Mouse (Mus musculus) frontal cortex, postnatal 25 days (tissue): ENCODE data around the gene Zfp981.
"Not testable (repeated sequence)": the region's sequence is repeated elsewhere in the genome, so short reads cannot be mapped to it uniquely, and the experiment has no call there.

Experiments
- DNase-seq, 2 experiments: peaks; one replicate each; pipeline ENCODE4 v3.0.0; 2022; ENCODE audit warnings: low spot score in 2 of 2

Zfp981 gene

DNA sequence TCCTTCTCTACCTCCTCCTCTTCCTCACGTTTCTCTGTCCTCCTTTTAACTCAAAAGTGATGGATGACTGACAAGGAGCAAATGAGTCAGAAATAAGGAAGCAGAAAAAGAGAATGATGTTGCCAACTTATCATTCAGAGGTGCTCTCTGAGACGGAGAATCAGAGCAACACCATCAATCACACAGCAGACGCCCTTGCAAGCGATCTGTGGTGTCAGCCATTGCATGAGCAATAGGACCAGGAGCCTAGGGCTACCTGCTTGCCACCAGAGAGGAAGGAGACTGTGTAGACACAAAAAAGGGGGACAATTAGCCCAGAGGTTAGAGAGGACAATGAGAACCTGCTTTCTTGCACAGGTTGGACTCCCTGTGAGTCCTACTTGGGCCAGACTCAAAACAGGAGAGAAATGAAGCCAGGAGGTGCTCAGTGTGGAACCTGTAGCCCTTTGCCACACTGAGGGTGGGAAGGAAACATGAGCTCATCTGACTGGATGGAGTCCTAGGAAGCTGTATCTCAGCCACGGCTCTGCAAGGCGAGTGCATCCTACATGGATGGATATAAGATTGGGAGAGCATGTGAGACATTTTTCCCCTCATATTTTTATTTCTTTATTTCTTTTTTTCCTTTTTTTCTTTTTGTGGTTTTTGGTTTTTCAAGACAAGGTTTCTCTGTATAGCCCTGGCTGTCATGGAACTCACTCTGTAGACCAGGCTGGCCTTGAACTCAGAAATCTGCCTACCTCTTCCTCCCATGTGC is 16.5 kb upstream of the Zfp981 start:
- DNase-seq, result not testable (repeated sequence)

DNA sequence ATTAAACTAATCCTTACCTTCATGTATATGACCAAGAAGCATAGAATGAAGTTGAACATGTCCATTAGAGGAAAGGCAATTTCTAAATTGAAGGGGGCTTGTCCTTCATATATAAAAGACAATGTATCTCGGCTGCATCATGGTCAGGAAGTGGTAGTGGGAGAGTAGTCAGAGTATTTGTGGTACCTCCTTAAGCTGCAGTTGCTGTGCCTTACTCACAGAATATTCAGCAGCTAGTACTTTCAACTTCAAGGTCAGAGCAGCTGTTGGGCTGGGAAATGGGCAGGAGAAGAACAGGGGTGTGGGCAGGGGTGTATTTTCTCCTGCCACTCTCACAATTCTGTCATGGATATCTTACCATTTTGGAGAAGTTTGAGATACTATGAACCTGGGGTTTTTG is 15.1 kb upstream of the Zfp981 start:
- DNase-seq, result not testable (repeated sequence)

DNA sequence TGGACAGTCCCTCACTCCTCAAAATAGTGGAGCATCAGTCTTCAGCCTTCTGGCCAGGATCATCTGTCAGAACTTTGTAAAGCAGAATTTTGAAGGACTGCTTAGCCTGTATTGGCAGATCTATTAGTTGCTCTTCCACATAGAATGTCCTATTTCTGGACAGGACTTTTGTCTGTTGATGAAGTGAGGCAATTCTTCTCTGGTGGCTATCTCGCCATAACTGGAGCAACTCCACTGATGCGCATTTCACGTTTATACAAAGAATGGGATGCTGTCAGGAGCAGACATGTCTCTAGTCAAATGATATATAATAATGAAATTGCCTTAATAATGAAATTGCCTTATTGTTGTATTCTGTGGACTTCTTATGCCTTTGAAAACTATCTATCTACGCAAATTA is 12.6 kb upstream of the Zfp981 start:
- DNase-seq, result not testable (repeated sequence)

DNA sequence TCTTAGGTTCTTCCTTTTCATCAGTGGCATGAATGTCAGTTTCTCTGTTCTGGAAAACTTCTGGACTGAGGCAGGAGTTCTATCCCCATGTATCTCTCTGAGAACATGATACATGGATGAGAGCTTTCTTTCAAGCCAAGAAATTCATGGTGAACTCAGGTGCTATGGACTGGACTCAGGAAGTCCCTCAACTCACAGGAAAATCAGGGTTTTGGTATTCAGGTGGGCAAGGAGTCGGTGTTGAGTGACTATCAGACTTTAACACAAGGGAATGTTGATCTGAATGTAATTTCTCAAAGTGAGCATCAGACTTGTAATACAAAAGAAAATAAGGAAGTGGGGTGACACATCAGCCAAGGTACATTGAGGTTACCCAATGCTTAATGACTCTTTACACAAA is 9.8 kb upstream of the Zfp981 start:
- DNase-seq, result not testable (repeated sequence)

DNA sequence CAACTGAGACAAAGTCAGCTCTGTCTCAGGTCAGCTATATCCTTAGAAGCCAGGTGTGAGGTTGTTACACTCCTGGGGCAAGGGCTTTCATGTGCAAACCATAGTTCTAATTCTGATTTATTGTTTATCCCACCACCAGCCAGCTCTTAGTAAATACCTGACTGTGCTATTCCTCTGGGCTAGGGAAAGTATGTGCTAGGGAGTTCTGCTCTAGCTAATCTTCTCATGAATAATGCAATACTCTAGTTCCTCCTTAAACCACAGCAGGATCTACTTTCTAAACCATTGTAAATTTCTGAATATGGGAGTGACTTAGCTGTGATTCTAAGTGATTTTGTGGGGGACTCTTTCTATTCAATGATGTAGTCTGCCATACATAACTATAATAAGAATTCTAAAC is 9.4 kb upstream of the Zfp981 start:
- no peak for DNase-seq

DNA sequence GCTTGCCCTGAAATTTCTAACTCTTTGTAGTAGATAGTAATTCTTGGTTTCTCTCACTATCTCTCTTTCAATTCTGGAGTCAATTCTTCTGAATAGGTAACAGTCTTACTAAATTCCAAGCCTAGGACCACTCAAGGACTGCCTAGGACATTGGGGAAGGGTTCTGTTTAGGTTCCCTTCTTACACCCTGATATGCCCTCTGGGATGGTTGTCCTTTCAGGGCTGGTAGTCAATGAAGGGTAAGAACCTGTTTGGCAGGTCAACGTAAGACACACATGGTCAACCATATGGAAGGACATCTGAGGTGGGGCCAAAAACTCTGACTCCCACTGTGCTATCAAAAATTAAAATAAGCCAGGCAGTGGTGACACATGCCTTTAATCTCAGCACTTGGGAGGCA is 9.0 kb upstream of the Zfp981 start:
- DNase-seq, result no peak

DNA sequence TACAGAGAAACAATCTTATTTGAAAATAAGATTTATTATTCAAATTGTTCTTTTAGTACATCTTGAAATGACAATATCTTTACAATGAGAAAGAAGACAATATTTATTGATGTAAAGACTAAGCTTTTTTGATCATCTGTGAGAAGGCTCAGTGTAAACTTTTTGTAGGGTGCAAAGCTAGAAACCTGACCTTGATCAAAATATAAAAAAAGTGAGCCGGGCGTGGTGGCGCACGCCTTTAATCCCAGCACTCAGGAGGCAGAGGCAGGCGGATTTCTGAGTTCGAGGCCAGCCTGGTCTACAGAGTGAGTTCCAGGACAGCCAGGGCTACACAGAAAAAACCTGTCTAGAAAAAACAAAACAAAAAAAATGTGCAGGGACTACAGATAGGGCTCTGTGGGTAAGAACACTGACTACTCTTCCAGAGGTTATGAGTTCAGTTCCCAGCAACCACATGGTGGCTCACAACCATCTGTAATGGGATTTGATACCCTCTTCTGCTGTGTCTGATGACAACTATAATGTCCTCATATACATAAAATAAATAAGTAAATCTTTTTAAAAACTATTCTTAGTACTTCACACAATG is 8.4 kb upstream of the Zfp981 start:
- DNase-seq, result not testable (repeated sequence)

DNA sequence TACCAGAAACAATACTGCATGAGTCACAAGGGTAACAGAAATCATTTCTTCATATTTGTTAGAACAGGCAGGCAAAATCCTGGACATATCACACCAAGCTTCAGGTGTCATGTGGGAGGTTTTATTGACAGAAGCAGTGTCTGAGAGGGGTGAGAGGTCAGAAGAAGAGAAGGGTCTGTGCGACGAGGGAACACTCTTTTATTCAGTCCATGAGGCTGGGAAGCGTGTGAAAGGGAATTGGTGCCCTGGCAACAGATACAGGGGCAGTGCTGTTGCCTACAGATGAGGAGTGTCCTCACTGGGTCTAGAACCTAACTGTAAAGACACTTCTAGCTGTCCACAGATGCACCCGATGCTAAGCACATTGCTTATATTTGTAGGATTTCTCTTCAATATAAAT is 6.8 kb upstream of the Zfp981 start:
- DNase-seq, result no peak

DNA sequence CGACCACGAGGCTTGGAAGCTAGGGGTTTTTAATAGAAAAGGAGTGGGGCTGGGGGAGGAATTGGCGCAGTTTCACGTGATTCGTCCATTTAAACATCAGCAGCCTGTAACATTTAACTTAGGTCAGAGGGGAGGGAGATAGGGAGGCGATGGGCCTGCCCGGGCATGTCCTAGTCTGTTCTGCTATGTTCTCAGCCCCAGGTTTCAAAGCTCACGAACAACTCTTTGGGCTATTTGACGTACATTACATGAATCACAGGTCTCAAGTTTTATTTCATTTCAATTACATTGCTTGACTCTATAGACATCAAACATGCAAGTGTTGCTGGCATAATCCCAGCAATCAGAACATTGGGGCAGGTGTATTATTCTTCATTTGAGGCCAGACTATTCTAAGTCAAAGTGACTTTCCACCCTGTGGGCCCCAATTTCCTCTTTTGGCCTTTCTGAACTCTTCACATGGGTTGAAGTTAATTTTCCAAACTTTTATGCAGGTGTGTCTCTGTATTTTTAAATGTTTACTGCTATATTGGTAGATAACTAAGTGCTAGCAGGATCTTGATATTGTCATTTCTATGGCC is 4.0 kb upstream of the Zfp981 start:
- not testable (repeated sequence) for DNase-seq

DNA sequence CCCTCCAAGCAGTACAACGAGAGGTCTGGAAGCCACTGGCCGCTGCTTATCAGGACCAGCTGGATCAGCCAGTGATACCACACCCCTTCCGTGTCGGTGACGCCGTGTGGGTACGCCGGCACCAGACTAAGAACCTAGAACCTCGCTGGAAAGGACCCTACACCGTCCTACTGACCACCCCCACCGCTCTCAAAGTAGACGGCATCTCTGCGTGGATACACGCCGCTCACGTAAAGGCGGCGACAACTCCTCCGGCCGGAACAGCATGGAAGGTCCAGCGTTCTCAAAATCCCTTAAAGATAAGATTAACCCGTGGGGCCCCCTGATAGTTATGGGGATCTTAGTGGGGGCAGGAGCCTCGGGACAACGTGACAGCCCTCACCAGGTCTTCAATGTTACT is 7.2 kb downstream of the Zfp981 start:
- not testable (repeated sequence) for DNase-seq

DNA sequence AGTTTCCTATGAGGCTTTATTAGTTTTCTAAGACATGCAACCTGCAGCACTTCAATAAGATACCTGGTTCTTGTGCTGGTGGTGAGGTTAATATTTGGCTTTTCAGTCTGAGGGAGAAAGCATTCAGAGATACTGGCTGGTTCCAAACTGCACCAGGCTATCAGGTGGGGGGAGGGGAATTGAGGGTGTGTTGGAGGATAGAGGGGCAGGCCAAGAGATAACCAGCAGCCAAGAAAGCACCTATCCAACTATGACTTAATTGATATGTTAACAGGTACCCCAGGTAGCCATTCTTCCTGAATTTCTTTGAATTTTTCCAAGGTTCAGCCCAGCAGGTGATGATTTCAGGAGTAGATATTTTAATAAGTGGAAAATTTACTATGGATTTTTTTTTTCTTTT is 10.0 kb downstream of the Zfp981 start:
- not testable (repeated sequence) for DNase-seq

DNA sequence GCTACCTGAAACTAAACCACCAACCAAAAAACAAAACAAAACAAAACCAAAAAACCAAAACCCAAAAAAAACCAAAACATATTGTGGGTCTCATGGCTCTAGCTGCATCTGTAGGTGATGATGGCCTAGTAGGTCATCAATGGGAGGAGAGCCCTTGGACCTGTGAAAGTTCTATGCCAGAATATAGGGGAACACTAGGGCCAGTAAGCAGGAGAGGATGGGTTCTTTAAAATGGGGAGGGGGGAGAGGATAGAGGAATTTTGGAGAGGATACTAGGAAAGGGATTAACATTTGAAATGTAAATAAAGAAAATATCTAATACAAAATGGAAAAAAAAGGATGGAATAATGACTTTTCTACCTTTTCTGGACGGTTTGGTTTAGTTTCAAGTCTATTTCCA is 14.6 kb downstream of the Zfp981 start:
- no peak for DNase-seq

DNA sequence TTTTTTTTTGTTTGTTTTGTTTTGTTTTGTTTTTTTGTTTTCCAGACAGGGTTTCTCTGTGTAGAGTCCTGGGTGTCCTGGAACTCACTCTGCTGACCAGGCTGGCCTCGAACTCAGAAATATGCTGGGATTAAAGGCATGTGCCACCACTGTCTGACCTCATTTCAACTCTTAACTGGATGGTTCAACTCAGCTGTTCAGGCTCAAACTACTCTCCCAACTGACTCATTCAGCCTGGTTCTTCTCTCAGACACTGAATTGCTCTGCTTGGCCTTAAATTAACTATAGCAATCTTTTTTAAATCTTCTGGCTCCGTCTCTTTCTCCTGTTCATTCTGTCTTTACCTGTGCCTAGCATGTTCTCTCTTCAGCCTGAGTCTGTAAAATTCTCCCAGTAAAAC is 15.3 kb downstream of the Zfp981 start:
- not testable (repeated sequence) for DNase-seq

DNA sequence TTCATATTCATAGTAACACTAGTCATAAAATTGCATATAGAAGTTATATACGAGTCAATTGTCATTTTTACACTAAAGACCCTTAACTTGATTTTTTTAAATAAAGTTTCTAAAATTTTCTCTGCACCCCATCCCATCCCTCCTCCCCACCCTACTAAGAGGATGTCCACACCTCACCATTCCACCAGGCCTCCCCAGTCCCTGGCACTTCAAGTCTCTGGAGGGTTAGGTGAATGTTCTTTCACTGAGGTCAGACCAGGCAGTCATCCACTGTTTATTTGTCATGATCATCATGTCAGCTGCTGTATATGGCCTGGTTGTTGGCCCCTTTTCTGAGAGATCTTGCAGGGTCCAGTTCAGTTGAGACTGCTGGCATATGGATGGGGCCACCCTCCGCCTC is 18.9 kb downstream of the Zfp981 start:
- DNase-seq, result no peak

DNA sequence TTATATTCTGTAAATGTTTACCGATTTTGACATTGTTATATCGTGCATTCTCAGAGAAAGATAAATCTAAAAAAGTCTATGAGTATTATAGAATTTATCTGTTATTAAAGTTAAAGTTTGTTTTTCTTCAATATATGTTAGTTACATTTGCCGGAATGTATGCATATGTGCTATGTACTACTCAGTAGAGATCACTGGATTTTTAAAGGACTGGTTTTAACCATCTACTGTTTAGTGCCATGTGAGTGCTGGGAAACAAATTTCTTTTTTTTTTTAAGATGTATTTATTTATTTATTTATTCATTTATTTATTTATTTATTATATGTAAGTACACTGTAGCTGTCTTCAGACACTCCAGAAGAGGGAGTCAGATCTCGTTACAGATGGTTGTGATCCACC is 32.7 kb downstream of the Zfp981 start:
- no peak for DNase-seq

DNA sequence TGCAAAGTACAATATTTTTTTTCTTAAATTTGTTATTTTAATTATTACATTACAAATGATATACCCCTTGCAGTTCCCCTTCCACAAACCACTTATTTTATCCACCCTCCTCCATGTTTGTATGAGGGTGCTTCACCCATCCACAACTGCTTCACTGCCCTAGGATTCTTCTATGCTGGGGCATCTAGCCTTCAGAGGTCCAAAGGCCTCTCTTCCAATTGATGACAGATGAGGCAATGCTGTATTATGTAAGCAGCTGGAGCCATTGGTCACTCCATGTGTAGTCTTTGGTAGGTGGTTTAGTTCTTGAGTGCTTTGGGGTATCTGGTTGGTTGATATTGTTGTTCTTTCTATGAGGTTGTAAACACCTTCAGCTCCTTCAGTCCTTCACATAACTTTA is 34.1 kb downstream of the Zfp981 start:
- DNase-seq, result no peak

DNA sequence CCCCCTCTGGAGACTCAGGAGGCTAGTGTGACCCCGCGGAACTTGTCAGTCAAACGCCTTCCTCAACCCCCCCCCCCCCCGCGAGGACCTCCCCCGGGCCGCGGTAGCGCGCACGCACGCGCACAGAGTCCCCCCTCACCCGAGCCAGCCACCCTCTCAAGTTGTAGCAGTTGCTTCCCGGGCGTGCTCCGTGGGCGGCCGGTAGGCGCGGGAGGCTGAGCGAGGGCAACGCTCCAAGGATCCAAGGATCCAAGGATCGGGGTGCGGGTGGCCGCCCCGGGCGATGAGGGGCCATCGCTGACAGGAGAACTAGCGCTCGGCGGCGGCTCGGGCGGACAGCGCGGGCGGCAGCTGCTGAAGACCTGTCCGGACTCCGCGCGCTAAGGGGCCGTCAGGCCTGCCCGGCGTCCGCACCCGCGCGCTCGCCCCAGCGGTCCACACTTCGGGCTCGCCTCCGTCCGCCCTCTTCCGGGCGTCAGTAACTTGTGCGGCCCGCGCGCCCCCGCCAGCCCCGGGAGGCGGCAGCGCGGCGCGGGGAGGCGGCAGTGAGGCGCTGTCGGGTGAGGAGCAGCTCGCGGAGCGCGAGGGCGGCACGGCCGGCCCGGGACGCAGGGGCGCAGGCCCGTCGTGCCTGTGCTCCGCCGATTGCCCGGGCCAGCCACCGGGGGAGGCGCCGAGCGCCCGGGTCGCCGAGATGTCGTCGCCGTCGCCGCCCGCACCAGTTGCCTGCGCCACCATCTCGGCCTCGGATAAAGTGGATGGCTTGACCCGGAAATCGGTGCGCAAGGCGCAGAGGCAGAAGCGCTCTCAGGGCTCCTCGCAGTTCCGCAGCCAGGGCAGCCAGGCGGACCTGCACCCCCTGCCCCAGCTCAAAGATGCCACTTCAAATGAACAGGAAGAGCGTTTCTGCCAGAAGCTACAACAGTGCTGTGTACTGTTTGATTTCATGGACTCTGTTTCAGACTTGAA is 78.4 kb downstream of the Zfp981 start:
- DNase-seq, result not testable (repeated sequence)
